Mouse (Mus musculus): ENCODE results near the gene Fam98c. TPM values are rescaled to one million over a fixed set of nuclear protein-coding genes. Genes with fewer than 3 reads are reported as not detected.
"Not testable (repeated sequence)": the region's sequence is repeated elsewhere in the genome, so short reads cannot be mapped to it uniquely, and the experiment has no call there.

Gene Fam98c
- polyA plus RNA-seq, 1 experiment from 2014 or later = 16.5 TPM

DNA sequence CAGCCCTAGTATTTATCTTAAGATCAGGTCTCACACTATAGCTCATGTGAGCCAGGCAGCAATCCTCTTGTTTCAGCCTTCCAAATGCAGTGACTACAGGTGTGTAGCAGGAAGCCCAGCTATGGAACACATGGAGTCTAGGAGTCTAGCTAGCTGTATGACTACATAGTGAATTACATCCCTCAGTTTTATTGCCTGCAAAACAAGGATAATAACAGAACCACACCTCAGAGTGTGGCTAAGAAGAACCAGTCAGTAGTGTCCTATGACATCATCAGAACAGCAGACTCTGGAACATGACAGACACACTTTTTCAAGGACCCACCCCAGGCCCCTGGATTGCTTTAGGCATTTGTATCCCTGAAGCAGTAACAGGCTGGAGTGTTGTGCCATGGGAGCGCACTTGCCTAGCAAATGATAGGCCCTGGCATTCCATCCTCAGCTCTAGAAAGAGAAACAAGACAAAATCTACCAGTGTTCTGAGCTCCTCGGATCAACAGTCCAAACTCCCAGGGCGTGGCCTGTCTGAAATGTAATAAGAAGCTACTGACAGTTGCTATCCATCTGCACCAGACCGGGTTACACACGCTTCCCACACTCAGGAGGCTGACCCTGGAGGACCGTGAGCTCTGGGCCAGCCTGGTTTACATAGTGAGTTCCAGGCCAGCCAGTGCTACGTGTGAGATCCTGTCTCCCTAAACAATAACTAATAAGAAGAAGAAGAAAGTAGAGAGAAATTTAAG lies 9.2 kb downstream of the Fam98c start:
- no peaks in the 10 kb centered on the region for H3K36me3 ChIP-seq (ENCODE audit: control insufficient read depth, insufficient read depth, low read length)
- ATAC-seq (ENCODE audit: low read depth) = no peak
- no peaks in the 10 kb centered on the region for H3K4me1 ChIP-seq (ENCODE audit: control insufficient read depth, insufficient read depth, low read length)
- H3K9ac ChIP-seq (ENCODE audit: low read depth, low read length) = no peak overlapping the region
- no peaks in the 10 kb centered on the region for H3K9me3 ChIP-seq (ENCODE audit: control insufficient read depth, low read length)
- WGBS = 64% methylated on average over 7 of the region's 7 CpGs
- no peak overlapping the region for H3K4me3 ChIP-seq (ENCODE audit: low read depth, low read length)
- DNase-seq (ENCODE audit: low spot score) = no peak
- no peak overlapping the region for H3K4me2 ChIP-seq (ENCODE audit: low read depth, low read length)
- H3K27me3 ChIP-seq (replicated peaks; ENCODE audit: control insufficient read depth, insufficient read depth, low read length) = no peaks in the 10 kb centered on the region
- no peak overlapping the region for H3K27ac ChIP-seq (replicated peaks; ENCODE audit: low read depth, low read length)

DNA sequence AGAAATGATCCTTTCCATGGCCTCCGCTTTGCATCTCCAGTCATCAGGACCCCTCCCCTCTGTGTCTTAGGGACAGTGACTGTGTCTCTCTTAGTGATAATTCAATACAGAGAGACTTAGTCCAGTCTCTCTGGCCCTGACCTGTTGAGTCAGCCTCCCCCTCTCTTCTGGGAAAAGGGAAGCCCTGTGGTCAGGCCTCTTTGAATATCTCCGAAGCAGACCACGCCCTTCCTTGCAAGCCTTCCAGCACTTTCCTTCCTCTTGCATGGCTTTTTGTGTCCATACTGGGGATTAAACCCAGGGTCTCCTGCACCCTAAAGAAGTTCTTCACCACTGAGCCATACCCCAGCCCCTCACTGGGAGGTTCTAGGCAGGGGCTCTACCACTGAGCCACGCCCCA lies 12.0 kb downstream of the Fam98c start:
- Histone ChIP-seq H3K27me3 (replicated peaks; ENCODE audit: control insufficient read depth, insufficient read depth, low read length) (no peaks in the 10 kb centered on the region), H3K4me2 (ENCODE audit: low read depth, low read length) (no peak overlapping the region), H3K27ac (replicated peaks; ENCODE audit: low read depth, low read length) (no peak overlapping the region), H3K9me3 (ENCODE audit: control insufficient read depth, low read length) (no peaks in the 10 kb centered on the region), H3K36me3 (ENCODE audit: control insufficient read depth, insufficient read depth, low read length) (no peaks in the 10 kb centered on the region), H3K4me1 (ENCODE audit: control insufficient read depth, insufficient read depth, low read length) (no peaks in the 10 kb centered on the region), H3K4me3 (ENCODE audit: low read depth, low read length) (no peak overlapping the region), H3K9ac (ENCODE audit: low read depth, low read length) (no peak overlapping the region)
- ATAC-seq (ENCODE audit: low read depth) (no peak), DNase-seq (ENCODE audit: low spot score) (no peak)
- 90% methylated on average over 4 of the region's 4 CpGs for WGBS

DNA sequence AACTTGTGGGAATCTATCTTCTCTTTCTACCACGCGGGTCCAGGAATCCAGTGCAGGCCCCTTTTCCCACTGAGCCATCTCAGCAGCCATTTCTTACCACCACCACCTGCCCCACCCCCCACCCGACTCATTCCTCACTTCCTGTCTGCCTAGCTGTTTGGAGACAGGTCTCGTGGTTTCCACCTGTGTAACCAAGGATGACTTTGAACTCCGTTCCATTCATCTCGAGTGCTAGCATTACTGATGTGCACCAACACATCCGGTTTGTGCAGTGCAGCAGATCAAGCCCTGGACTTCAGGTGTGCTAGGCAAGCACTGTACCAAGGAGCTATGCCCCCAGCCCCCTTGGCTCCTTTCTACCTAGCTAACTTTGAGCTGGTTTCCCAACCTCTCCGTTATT lies 14.6 kb downstream of the Fam98c start:
- Histone ChIP-seq H3K4me2 (ENCODE audit: low read depth, low read length) (no peak overlapping the region), H3K27me3 (replicated peaks; ENCODE audit: control insufficient read depth, insufficient read depth, low read length) (no peaks in the 10 kb centered on the region), H3K27ac (replicated peaks; ENCODE audit: low read depth, low read length) (no peak overlapping the region), H3K9ac (ENCODE audit: low read depth, low read length) (no peak overlapping the region), H3K4me1 (ENCODE audit: control insufficient read depth, insufficient read depth, low read length) (no peaks in the 10 kb centered on the region), H3K9me3 (ENCODE audit: control insufficient read depth, low read length) (no peaks in the 10 kb centered on the region), H3K36me3 (ENCODE audit: control insufficient read depth, insufficient read depth, low read length) (no peaks in the 10 kb centered on the region), H3K4me3 (ENCODE audit: low read depth, low read length) (no peak overlapping the region)
- WGBS = 77% methylated on average over 8 of the region's 8 CpGs
- no peak for DNase-seq (ENCODE audit: low spot score)
- ATAC-seq (ENCODE audit: low read depth) = no peak

DNA sequence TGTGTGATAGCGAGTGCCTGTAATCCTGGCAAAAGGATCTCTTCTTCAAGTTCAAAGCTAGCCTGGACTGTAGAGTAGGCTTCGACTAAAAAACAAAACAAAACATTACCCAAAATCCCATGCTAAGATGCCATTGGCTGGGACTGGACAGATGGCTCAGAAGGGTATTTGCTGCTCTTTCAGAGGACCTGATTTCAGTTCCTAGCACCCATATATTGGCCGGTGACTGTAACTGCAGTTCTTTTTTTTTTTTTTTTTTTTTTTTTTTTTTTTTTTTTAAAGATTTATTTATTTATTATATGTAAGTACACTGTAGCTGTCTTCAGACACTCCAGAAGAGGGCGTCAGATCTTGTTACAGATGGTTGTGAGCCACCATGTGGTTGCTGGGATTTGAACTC lies 16.8 kb downstream of the Fam98c start:
- not testable (repeated sequence) for H3K9me3 ChIP-seq (ENCODE audit: control insufficient read depth, low read length); H3K27me3 ChIP-seq (replicated peaks; ENCODE audit: control insufficient read depth, insufficient read depth, low read length); H3K36me3 ChIP-seq (ENCODE audit: control insufficient read depth, insufficient read depth, low read length); H3K4me2 ChIP-seq (ENCODE audit: low read depth, low read length); H3K4me3 ChIP-seq (ENCODE audit: low read depth, low read length); ATAC-seq (ENCODE audit: low read depth); H3K4me1 ChIP-seq (ENCODE audit: control insufficient read depth, insufficient read depth, low read length); H3K9ac ChIP-seq (ENCODE audit: low read depth, low read length); H3K27ac ChIP-seq (replicated peaks; ENCODE audit: low read depth, low read length); DNase-seq (ENCODE audit: low spot score)
- WGBS = 89% methylated on average over 3 of the region's 4 CpGs

DNA sequence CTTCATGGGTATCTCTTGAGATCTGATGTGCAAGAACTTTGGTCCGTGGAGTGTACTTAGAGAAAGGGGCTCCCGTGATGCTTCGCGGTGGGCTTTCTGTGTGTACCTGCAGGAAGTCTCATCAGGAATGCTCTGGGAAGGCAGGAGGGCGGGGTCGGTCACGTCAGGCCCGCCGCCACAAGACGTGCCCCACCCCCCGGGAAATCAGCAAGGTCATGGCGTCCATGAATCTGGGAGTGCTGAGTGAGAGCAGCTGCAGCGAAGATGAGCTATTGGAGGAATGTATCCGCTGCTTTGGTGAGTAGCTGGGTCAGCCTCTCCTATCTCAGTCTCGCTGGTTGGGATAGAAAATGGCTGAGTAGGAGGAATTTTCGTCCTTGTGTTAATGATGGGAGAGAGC lies 18.6 kb downstream of the Fam98c start:
- no peaks in the 10 kb centered on the region for H3K27me3 ChIP-seq (replicated peaks; ENCODE audit: control insufficient read depth, insufficient read depth, low read length)
- WGBS = 44% methylated on average over 16 of the region's 16 CpGs
- H3K4me3 ChIP-seq (ENCODE audit: low read depth, low read length) = no peak overlapping the region
- H3K27ac ChIP-seq (replicated peaks; ENCODE audit: low read depth, low read length) = no peak overlapping the region
- no peak for ATAC-seq (ENCODE audit: low read depth)
- no peaks in the 10 kb centered on the region for H3K36me3 ChIP-seq (ENCODE audit: control insufficient read depth, insufficient read depth, low read length)
- H3K9me3 ChIP-seq (ENCODE audit: control insufficient read depth, low read length) = no peaks in the 10 kb centered on the region
- DNase-seq (ENCODE audit: low spot score) = no peak
- H3K4me2 ChIP-seq (ENCODE audit: low read depth, low read length) = no peak overlapping the region
- no peaks in the 10 kb centered on the region for H3K4me1 ChIP-seq (ENCODE audit: control insufficient read depth, insufficient read depth, low read length)
- no peak overlapping the region for H3K9ac ChIP-seq (ENCODE audit: low read depth, low read length)

DNA sequence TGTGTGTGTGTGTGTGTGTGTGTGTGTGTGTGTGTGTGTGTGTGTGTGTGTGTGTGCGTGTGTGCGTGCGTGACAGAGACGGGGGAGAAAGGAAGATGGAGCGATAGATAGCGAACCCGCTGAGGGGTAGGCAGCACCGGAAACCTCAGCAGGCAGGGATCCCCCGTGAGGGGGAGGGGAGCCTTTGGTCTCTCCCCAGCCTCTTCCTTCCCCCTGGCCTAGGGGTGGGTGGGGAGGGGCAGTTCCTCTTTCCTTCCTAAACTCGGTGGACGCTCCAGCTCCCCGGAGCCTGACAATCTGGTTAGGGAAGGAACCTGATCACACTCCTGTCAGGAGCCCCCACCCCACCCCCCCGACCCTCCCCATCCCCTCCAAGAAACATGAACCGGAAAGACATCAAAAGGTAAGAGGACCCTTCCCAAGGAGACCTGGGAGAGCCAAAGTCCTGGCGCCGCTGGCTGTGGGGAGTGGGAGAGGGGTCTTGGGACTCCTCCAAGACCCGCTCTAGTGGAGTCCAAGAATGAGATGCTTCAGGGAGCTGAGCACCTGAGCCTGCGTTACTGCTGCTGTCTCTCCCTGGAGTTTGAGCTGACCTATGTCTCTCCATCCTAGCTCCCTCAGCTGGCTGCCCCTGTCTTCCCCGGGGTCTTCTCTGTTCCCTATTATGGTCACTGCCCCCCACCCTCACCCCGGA lies 21.2 kb downstream of the Fam98c start, which contains the start of gene Rasgrp4:
Gene Rasgrp4 (plus strand): TSS at position 159 of the 694 bp plus-strand sequence.
- Histone ChIP-seq H3K27me3 (replicated peaks; ENCODE audit: control insufficient read depth, insufficient read depth, low read length) (no peaks in the 10 kb centered on the region), H3K27ac (replicated peaks; ENCODE audit: low read depth, low read length) (no peak within 1 kb of the TSS), H3K9ac (ENCODE audit: low read depth, low read length) (peak within 1 kb of the TSS; percentile 53), H3K4me3 (ENCODE audit: low read depth, low read length) (peak within 1 kb of the TSS; percentile 33), H3K9me3 (ENCODE audit: control insufficient read depth, low read length) (no peaks in the 10 kb centered on the region), H3K36me3 (ENCODE audit: control insufficient read depth, insufficient read depth, low read length) (no peaks in the 10 kb centered on the region), H3K4me1 (ENCODE audit: control insufficient read depth, insufficient read depth, low read length) (no peaks in the 10 kb centered on the region), H3K4me2 (ENCODE audit: low read depth, low read length) (peak within 1 kb of the TSS; percentile 64)
- ATAC-seq (ENCODE audit: low read depth) = peak; percentile 71; the same call in 1 of the 2 replicates
- 4% methylated on average over 9 of the region's 20 CpGs for WGBS
- peak; percentile 73 for DNase-seq (ENCODE audit: low spot score)

DNA sequence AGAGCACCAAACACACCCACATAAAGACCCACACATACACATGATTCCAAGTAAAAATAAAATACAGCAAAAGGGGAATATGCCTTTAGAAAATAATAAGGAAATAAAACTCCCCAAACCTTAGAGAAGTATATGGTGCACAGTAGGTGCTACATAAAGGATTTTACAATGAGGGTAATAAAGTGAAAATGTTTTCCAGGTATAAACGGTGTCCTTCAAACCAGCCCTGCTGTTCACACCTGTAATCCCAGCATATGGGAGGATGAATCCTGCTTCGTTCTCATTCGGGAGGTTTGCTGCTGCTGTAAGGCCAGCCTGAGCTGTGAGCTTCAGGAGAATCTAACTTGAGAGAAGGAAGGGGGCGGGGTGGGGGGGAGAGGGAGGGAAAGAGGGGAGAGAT lies 21.8 kb downstream of the Fam98c start:
- Histone ChIP-seq H3K9ac (ENCODE audit: low read depth, low read length) (peak overlapping the region; percentile 53), H3K27me3 (replicated peaks; ENCODE audit: control insufficient read depth, insufficient read depth, low read length) (no peaks in the 10 kb centered on the region), H3K36me3 (ENCODE audit: control insufficient read depth, insufficient read depth, low read length) (no peaks in the 10 kb centered on the region), H3K4me3 (ENCODE audit: low read depth, low read length) (peak overlapping the region; percentile 33), H3K27ac (replicated peaks; ENCODE audit: low read depth, low read length) (no peak overlapping the region), H3K4me1 (ENCODE audit: control insufficient read depth, insufficient read depth, low read length) (no peaks in the 10 kb centered on the region), H3K4me2 (ENCODE audit: low read depth, low read length) (peak overlapping the region; percentile 64), H3K9me3 (ENCODE audit: control insufficient read depth, low read length) (no peaks in the 10 kb centered on the region)
- WGBS = 3% methylated on average over 4 of the region's 4 CpGs
- DNase-seq (ENCODE audit: low spot score) (peak; percentile 7), ATAC-seq (ENCODE audit: low read depth) (no peak)

DNA sequence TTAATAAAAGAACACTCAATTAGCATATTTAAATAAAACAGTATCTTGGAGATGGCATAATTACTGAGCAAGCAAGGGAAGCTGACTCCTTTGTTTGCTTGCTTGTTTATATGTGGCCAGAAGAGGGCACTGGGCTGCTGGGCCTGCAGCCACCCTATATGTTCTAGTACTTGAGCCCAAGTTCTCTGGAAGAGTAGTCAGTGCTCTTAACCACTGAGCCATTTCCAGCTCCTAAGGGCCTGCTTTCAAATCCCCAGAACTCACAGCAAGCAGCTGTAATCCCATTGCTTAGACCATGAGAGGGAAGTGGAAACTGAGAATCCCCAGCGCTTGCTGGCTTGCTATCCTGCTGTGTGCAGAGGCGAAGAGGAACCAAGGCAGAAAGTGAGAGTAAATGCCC lies 27.3 kb downstream of the Fam98c start:
- H3K36me3 ChIP-seq (ENCODE audit: control insufficient read depth, insufficient read depth, low read length) = no peaks in the 10 kb centered on the region
- H3K4me1 ChIP-seq (ENCODE audit: control insufficient read depth, insufficient read depth, low read length) = 0 out of 2 replicates have a peak, but pooled peaks cover 12% of the 10 kb centered on the region
- no peak overlapping the region for H3K4me3 ChIP-seq (ENCODE audit: low read depth, low read length)
- WGBS = 53% methylated on average over 2 of the region's 2 CpGs
- no peaks in the 10 kb centered on the region for H3K9me3 ChIP-seq (ENCODE audit: control insufficient read depth, low read length)
- H3K9ac ChIP-seq (ENCODE audit: low read depth, low read length) = no peak overlapping the region
- no peak overlapping the region for H3K4me2 ChIP-seq (ENCODE audit: low read depth, low read length)
- H3K27me3 ChIP-seq (replicated peaks; ENCODE audit: control insufficient read depth, insufficient read depth, low read length) = no peaks in the 10 kb centered on the region
- peak; percentile 16 for DNase-seq (ENCODE audit: low spot score)
- ATAC-seq (ENCODE audit: low read depth) = no peak
- H3K27ac ChIP-seq (replicated peaks; ENCODE audit: low read depth, low read length) = no peak overlapping the region
